7 mouse cellular contexts compared by ENCODE assay signal in the genomic region with DNA sequence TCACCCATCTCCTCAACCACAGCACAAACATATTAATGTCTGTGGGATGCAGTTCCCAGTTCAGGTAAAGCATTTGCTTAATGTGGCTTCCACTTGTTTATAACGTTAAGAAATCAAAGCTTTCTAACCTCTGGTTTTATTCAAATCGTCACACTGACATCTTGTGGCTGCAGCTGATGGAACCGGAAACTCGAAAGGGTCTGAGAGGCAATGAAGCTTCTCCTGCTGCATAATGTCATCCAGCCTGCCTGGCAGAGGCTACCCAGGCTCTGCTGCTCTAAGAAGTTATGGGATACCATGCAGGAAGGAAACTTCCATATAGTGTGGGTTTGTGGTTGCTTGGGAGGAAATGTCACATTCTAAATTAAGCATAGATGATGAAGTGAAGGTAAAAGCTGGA.
DNase-seq lines count a peak whose midpoint lies in the region; ATAC-seq and TF ChIP-seq lines count a peak whose summit lies in the region.

No protein-coding gene starts in this region.

- peak; percentile 41 for DNase-seq in testis, postnatal 10 days (ENCODE audit: low spot score)
- no peak for DNase-seq in testis, postnatal 14 days (ENCODE audit: low spot score)
- DNase-seq in forebrain, postnatal 0 days = peak; percentile 70
- DNase-seq in left cerebral cortex, adult 2 months (ENCODE audit: extremely low spot score in 1 of 2, low spot score in 2 of 2) = peak; percentile 24 to 32
- DNase-seq in right cerebral cortex, adult 18-20 months = peak; percentile 43
- no peak for DNase-seq in cerebellum, postnatal 25 days
- no peak for DNase-seq in cerebellum, adult 9-10 months

- H3K4me1 ChIP-seq in forebrain, postnatal 0 days (ENCODE audit: insufficient read depth) = no peaks in the 10 kb centered on the region

- no peaks in the 10 kb centered on the region for H3K27me3 ChIP-seq in forebrain, postnatal 0 days (ENCODE audit: insufficient read depth, low read length)

- peak; percentile 60 for TF ChIP-seq CTCF in forebrain, postnatal 0 days (IDR thresholded peaks at IDR 0.05; ENCODE audit: low read depth)
- TF ChIP-seq CTCF in left cerebral cortex, adult 2 months (IDR thresholded peaks at IDR 0.05) = peak; percentile 46

- peak; percentile 70 for ATAC-seq in forebrain, postnatal 0 days

- H3K9me3 ChIP-seq in forebrain, postnatal 0 days (ENCODE audit: low read length) = no peaks in the 10 kb centered on the region

- no peak overlapping the region for H3K9ac ChIP-seq in forebrain, postnatal 0 days

- no peaks in the 10 kb centered on the region for H3K36me3 ChIP-seq in forebrain, postnatal 0 days (ENCODE audit: insufficient read depth)

- intact Hi-C loops in left cerebral cortex, adult 2 months (cut with DNase I) = no loop called here

- no peak overlapping the region for H3K4me2 ChIP-seq in forebrain, postnatal 0 days (ENCODE audit: low read depth)

- H3K4me3 ChIP-seq in forebrain, postnatal 0 days (ENCODE audit: low read depth, low read length) = no peak overlapping the region
- H3K4me3 ChIP-seq in left cerebral cortex, adult 2 months = no peak overlapping the region

- 13% methylated on average over 4 of the region's 4 CpGs for WGBS in forebrain, postnatal 0 days

- no peak overlapping the region for H3K27ac ChIP-seq in forebrain, postnatal 0 days (ENCODE audit: low read depth, low read length)
- no peak overlapping the region for H3K27ac ChIP-seq in left cerebral cortex, adult 2 months

Comparison
In these comparisons a context has a peak if more than half of its experiments do, and no peak if none do; other contexts are left out.
1. DNase-seq: peak in testis, postnatal 10 days (single experiment), forebrain, postnatal 0 days (single experiment), left cerebral cortex, adult 2 months (2 of 2) and right cerebral cortex, adult 18-20 months (single experiment); none in testis, postnatal 14 days (single experiment), cerebellum, postnatal 25 days (0 of 2) and cerebellum, adult 9-10 months (single experiment).